Mouse (Mus musculus): ENCODE results near the gene Camkmt.

Camkmt gene

DNA sequence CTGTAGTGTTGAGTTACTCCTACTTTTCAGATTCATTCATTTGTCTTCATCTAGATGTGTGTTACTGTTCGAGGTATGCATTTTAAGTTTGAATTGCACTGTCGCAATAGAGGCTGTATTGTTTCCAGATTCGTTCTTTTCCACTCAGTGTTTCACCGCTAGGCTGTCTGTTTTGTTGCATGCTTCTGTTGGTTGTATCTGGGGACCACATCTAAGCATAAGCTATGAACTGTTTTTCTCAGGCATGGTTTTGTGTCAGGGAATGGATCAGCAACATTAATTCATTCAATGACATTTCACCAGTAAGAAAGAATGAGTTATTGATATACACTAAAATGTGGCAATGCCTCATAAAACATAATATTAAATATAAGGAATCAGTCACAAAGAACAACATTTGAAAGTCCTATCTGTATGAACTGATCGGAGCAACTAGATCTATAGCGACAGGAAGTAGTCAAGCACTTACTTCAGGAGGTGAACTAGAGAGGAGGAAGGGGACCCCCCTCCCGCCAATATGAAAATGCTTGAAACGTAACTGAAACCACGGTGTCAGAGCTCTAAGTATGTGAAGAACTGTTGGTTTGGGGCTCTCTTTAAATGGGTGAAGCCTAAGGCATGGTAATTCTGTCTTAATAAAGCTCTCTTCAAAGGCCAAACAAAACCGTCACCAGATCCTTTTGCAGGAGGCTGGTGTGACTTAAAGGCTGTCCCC lies 80.3 kb downstream of the Camkmt start:
- no peak for DNase-seq (ENCODE audit: low spot score)

DNA sequence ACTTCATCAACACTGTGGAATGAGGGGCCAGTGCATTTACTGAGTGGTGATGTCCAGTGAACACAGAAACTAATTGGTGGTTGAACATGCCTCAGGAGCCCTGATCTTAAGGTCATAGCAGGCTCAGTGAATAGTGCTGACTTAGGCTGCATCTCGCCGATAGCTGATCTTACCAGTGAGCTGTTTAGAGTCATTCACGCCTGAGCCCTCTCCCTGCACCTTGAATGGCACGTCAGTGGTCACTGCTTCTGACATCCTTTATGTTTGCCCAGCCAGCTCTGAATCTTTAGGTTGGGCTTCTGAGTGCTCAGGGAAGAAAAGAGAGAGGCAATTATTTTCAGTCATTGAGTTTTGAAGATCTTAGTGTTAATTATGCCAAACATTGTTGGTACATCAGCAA lies 81.6 kb downstream of the Camkmt start:
- no peak for DNase-seq (ENCODE audit: low spot score)

DNA sequence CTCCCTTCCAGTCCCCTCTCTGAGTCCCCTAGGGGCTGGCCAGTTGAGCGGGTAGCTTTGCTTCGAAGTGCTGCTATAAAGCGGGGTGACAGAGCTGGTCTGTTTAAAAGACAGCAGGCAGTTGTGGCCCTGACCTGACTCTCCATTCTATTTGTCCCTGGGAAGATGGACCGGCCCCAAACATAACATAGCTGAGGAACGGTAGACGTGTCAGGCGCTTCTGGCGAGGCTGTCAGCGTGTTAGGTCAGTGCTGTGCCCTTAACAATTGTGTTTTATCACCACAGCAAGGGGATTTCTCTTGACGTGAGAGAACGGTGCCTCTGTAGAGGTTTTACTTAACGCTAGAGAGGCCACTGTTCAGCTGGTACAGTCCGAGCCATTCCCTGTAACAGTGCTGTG lies 86.9 kb downstream of the Camkmt start:
- DNase-seq (ENCODE audit: low spot score), result no peak

DNA sequence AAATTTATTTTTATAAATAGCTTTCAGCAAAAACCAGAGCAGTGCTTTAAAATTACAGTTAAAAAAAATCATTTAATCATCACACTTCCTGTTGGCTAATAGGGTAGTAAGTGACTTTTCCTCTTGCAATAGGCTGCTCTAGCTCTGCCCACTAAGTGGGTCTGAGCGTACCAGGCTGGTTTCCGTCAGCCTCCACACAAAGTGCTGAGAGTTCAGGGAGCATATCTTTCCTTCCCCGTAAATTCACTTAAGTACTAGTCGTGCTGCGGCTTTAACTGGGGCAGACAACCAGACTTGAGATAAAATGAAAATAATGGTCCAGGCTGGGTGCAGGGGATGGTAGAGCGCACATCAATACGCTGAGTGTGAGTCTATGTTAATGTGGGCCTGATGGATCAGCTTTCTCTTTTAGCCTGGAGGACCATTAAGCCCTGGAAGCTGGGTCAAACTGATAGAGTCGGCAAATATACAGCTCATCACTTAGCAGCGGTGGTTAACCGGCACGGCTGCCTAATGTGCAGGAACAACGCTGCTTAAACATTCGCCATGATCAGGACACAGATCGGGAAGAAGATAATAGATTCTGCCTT lies 90.2 kb downstream of the Camkmt start:
- DNase-seq (ENCODE audit: low spot score), result no peak

DNA sequence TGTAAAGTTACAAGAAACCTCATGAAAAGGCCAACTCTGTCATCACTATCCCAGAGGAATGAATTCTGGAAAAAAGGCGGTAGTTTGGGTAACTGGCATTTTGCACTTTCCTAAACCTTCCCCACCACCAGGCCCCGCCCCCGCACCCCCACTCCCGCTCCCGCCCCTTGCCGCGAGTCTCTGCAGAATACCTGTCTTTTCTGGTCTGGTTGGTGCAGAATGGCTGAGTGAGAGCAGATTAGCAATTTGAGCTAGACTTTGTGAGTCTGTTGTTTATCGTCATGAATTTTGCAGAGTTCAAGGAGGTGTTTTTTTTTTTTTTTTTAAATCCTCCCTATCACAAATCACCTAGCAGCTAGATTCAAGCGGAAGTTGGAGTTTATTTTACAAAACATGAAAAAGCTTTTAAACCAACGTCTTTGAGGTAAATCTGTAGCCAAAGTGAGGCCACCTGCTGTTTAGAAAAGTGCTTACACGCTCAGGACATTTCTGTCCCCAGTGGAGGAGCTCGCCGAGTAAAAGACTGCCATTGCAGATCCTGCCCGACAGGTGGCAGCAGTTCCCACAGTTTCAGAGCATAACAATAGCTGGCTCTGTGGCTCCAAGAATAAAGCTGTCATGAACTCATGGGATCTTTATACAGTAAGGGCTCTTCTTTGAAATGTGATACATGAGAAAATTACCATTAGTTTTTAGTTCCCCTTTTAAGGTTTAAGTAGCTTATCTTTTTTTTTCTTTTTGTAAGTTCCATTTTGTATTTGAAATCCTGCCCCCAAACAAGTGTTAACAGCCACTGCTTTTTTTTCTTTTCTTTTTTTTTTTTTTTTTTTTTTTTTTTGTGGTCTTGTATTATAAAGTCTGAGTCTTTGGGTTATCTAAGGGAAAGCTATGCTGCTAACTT lies 99.1 kb downstream of the Camkmt start:
- DNase-seq (ENCODE audit: low spot score), result peak; percentile 95

DNA sequence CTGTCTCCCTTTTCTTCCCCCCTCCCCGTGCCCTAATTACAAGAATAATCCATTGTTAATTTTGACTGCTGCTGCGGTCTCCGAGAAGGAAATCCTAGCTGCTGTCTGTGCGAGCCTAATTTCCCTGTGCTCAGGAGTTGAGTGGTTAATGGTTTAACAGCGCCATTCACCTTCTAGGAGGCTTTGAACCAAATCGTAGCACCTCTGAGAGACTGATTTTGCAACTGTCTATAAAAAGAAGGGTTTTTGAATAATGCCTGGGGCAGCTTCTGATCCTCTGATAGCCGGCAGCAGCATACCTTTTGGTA lies 99.7 kb downstream of the Camkmt start:
- no peak for DNase-seq (ENCODE audit: low spot score)

DNA sequence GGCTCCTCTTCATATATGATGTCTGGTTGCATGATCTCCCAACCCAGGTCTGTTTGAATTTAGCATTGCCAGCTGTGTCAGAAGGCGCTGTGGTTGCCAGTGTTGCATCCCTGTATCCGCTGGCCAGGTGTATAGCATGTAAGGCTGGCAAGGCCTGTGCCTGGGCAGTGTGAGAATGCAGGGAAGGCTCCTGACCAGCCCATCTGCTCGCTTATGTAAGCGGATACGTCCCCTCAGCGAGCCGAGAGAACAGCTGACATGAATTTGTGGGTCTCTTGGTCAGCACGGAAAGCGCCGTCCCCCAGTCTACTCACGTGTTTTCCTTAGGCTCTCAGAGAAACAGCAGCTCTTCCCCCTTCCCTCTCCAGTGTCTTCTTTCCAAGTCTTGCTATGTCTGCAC lies 102.9 kb downstream of the Camkmt start:
- DNase-seq (ENCODE audit: low spot score), result no peak

DNA sequence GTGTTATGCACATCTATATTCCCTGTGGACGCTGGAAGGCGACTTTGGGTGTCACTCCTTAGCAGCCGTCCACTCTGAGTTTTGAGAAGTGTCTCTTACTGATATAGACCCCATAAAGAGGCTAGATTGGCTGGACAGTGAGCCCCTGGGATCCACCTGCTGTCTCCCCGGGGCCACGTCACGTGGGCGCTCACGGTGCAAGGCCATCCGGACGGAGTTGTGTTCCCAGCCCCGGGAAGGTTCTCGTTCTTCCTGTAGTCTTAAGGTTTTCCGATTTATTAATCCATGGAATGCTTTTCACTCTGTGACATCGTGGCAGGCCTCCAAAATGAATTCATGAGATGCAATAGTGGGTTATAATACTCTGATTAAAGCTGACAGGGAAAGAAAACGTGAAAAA lies 108.4 kb downstream of the Camkmt start:
- DNase-seq (ENCODE audit: low spot score), result no peak

DNA sequence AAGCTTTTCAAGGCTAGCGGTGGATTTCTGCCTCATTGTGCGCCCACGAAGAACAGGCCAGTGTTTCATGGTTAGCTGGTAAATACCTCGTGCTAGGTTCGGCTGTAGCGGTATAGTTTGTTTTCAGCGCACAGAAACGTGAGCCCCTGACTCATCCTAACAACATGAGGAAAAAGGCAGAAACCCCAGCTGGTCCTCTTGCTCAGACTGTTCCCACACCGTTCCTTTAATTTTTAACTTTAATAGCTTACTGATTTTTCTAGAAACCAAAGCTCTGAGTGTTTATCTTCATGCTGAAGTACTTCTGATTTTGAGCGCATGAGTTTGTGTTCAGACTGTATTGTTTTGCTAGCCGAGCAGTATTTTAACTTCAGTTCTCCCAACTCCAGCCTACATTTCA lies 109.0 kb downstream of the Camkmt start:
- DNase-seq (ENCODE audit: low spot score), result no peak

DNA sequence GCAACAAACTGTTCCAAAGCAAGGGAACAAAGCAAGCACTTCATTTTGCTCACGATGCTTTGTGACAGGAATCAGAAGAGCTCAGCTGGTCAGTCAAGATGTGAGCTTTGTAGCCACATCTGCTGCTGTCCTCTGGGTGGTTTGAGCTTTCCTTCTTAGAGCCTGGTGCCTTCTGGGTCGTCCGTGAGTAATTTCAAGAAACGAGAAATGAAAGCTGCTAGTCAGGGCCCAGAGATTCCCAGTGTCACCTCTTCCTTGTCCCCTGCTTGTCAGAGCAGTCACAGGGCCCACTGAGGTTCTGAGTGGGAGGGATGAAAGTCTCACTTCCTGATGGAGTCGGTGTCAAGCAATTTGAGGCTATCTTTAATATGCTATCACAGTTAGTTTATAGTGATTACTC lies 127.7 kb downstream of the Camkmt start:
- DNase-seq (ENCODE audit: low spot score), result no peak

DNA sequence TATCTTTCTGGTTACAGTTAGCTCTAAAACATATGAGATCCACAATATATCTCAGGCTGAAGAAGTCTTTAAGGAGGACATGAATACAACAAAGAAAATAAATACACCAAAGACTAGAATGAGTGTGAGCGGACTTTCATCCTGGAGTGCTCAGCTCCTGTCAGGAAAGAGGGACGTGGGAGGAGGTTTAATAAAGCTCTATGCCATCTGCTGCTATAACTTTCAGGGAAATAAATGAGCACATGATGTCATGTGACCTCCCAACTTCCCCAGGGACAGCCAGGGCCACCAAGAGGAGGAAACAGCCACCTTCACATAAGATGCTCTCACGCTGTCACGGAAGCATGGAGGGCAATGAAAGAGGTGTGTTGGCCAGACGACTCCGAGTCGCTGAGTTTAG lies 151.8 kb downstream of the Camkmt start:
- DNase-seq (ENCODE audit: low spot score), result peak; percentile 9

DNA sequence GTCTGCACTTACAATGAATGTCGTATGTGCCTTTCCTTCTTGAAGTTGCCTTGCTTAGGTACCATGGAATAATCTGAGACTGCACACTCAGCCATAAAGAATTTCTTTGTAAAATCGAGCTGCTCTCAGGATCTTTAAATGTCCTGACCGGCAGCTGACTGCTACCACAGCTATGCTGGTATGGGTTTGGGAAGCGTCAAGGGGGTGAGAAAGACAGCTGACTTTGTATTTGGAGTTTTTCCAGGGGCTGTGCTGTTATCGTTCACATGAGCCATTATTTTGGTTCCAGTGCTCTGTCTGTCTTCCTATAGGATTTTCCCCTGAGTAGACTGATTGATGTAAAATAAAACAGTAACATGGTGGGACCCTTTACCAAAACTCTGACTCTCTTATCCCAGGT lies 158.6 kb downstream of the Camkmt start:
- no peak for DNase-seq (ENCODE audit: low spot score)

DNA sequence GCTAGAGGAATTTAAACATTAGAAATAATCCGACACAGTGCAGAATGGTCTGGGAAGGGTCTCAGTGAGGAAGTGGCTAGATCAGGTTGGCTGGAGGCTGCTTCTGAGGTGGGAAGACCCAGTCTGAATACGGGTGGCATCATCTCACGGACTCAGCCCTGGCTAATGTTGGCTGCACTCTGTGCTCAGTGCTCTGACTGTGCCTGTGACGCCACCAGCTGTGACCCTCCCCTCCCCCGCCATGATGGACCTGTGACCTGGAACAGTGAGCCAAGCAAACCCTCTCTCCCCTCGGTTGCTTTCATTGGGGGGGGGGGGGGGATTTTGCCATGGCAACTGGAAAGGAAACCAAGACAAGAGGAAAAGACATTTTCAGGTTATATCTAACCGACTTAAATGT lies 159.4 kb downstream of the Camkmt start:
- DNase-seq (ENCODE audit: low spot score), result no peak

DNA sequence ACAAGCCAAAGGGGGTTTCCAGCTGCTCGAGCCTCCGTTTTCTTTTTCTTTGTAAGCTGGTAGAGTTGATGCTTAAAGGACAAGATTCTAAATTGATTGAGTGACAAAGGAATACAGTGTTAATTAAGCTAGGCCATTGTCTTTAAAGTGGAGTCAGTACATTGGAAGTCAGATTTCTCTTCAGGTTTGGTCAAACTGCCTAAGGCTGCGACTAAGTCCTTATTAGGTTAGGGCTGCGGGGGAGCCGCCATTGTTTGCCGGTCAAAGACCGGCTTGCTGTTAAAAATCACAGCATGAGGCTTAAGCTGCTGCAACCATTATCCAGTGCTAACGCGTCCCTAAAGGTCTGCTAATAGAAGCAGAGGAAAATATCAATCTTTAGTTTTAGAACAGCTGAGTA lies 166.6 kb downstream of the Camkmt start:
- no peak for DNase-seq (ENCODE audit: low spot score)

DNA sequence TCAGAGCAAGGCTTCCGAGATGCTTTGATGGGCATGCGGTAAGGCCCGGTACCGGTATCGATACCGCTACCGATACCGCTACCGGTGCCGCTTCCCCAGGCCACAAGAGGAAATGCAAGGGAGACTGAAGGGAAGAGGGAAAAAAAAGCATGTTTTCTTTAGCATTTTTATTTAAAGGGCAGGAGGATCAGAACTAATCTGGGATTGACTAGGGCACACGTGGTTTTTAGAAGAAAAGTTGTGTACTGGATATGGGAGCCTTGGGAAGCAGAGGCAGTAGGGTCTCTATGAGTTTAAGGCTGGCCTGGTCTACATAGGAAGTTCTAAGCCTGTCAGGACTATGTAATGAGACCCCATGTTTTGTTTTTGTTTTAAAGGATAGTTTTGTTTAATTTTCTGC lies 167.0 kb downstream of the Camkmt start:
- no peak for DNase-seq (ENCODE audit: low spot score)

DNA sequence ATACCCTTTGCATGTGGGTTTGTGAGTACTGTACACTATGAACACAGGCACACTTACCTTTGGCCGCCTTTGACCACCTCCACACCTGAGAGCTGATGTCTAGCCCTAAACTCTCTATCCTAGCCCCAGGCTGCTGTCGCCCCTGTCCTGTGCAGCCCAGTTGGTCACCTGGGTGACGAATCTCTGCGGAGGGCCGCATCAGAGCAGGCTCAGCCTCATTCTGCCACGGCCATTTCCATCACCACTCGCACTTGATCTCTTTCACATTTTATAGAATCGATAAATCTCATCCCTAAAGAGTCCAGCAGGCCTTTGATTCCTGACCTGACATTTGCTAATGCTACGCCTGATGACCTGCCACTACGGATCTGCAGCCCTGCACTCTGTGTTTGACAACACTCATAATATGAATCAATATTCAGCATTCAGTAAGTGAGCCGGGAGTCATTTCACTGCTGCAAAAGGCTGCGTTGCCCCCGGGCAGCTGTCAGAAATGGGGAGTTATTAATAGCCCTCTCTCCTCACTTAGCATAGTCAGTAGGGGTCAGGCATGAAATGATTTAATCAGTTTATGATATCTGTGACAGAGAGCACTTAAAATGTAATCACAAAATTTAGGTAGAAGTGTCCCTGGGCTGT lies 168.5 kb downstream of the Camkmt start:
- DNase-seq (ENCODE audit: low spot score), result no peak

DNA sequence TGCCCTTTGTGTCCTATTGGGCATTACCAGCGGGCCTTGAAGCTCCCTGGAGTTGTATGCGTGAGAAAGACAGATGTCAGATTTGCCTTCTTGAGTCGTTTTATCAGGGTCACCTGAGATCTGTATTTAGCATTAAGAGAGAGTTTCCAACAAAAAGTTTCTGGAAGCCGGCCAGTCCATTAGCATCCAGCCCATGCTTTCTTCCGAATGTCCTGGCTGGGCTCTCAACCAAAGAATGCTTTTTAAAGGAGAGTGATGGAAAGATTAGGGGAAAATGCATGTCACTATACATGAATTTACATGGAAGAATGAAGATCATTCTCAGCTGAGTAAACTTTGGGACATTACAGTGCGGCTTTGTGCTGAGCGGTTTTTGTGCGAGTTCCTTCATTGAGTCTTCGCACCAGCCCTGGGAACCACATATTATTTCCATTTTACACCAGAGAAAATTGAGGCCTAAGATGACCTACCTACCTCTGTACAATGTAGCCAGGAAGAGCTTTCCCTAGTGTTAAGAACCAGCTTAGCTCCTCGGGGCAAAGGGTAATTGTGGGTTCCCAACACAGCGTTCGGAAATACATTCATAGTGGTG lies 176.6 kb downstream of the Camkmt start:
- no peak for DNase-seq (ENCODE audit: low spot score)

DNA sequence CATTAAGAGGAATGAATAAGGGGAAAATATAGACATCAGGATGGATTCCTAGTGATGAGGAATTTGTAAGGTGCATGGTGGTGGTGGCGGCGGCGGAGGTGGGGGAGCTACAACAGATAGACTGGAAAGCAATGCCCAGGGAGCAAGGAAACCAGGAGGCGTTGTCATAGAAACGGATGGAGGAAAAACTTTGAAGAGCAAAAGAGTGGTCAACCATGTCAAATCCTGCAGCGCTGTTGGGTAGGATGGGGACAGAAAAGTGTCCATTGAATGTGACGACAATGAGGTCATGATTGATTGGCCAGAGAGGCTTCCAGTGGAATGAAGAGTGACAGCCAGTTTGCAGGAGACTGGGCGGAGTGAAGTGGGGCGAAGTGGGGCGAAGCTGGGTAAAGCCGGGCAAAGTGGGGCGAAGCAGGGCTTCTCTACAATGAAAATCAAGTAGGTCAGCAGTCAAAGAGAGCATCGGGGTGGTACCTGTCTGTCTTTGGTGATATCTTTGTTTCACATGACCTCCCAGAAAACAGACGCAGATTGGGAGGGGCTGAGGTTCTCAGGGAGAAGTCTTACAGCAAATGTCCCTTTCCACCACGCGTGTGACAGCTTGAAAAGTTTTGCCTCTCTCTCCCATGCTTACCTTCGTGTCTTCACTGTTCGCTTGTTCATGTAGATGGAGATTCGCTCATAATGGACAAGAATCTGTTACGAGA lies 181.3 kb downstream of the Camkmt start:
- DNase-seq (ENCODE audit: low spot score), result no peak

DNA sequence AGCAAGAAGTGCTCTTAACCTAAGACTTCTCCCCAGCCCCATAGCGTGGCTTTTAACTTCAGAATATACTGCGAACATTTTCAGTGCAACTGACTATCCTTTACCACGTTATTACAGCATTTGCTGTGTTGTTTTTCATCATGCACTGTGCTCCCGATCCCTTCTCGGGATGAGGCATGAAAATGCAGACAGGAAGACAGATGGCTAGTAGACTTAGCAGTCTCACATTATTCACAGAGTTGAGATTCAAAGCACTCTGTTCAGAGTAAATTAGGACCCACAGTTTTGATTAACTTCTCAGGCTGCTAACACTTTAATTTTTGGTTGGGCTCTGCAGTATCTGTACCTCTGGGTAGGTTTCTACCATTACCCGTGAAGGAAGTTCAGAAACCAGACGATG lies 189.4 kb downstream of the Camkmt start:
- no peak for DNase-seq (ENCODE audit: low spot score)

DNA sequence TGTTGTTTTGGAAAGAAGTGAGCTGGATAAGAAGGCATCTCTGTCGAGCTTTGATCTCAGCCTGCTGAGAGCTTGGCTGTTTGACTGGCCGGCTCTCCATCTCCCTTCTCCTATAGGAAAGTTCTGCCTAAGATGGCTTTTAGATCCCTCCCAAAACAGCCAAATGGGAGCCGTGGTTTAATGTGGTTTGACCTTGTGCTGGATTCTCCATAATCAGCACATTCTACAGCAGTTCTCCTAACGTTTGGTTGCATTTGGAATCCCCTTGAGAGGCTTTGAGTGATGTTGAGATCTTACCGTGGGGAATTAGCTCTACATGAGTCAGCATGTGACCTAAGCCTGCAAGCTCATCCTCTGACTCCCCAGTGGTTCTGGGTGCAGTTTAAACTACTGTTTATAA lies 192.1 kb downstream of the Camkmt start:
- no peak for DNase-seq (ENCODE audit: low spot score)

DNA sequence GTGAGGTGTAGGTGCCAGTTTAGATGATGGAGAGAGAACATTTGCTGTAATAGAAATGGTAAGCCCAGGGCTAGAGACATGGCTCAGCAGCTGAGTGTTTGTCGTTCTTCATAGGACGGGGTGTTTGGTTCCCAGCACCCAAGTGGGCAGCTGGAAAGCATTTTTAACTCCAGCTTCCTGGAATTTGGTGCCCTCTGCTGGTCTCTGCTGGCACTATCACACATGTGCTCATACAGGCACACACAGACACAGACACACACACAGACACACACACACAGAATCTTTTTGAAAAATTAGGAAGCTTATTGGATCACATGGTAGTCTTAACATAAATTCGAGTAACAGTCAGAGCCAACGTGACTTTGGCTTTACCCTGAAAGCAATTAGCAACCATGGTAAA lies 200.8 kb downstream of the Camkmt start:
- no peak for DNase-seq (ENCODE audit: low spot score)

DNA sequence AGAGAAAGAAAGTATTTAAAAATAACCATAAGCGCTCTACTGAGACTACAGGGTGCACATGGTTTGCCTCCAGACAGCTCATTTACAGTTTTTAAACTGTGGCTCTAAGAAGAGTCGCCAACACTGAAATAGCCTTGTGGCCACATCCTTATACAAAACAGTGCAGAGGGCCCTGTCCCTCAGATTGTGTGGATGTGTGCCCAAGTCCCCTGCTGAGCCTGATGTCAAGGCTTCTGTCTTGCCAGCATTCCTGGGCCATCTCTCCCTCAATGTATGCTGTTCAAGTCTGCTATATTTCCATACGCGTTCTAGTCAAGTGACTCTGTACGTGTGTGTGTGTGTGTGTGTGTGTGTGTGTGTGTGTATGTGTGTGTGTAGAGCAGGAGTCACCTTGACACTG lies 201.2 kb downstream of the Camkmt start:
- DNase-seq (ENCODE audit: low spot score), result no peak
